Mouse (Mus musculus) liver, embryonic 14.5 days (tissue): Measurements from ENCODE around the gene D330045A20Rik. TPM values are rescaled to one million over a fixed set of nuclear protein-coding genes. Genes with fewer than 3 reads are reported as not detected.

Experiments
- ATAC-seq: fragments of 200-750 bp; cut with Nextera tagmentation; 2 replicates; pipeline ENCODE4 v1.8.0; 2017; ENCODE audit warnings: moderate number of reproducible peaks, mild to moderate bottlenecking, moderate library complexity; ENCODE audit not compliant: insufficient read depth
- DNase-seq, 3 experiments: peaks; one replicate each; pipeline ENCODE4 v3.0.0-alpha.2; 2012 to 2013; ENCODE audit warnings: low read depth in 3 of 3, low spot score in 3 of 3
- H3K27ac ChIP-seq: fragments of 300-500 bp; sonication (generic); 2 replicates; pipeline ENCODE4 v1.5.1; 2014; ENCODE audit warnings: moderate library complexity, mild to moderate bottlenecking, control low read depth, inconsistent platforms
- H3K27me3 ChIP-seq: fragments of 300-500 bp; sonication (generic); 2 replicates; pipeline ENCODE4 v1.6.1; 2014; ENCODE audit warnings: mild to moderate bottlenecking, low read length, moderate library complexity; ENCODE audit not compliant: control insufficient read depth, insufficient read depth
- H3K36me3 ChIP-seq: fragments of 300-500 bp; sonication (generic); replicated peaks from 2 replicates; pipeline ENCODE4 v1.6.1; 2014; ENCODE audit warnings: low read depth; ENCODE audit not compliant: control insufficient read depth, insufficient read depth
- H3K4me1 ChIP-seq, 2 experiments: fragments of 200-500 bp in 1 of 2; fragments of 300-500 bp in 1 of 2; sonication (generic) in 1 of 2; replicated peaks; 2 replicates each; pipeline ENCODE4 v1.6.1; 2012 to 2014; ENCODE audit warnings: antibody characterized with exemption in 1 of 2, inconsistent platforms in 1 of 2, low read length in 1 of 2; ENCODE audit not compliant: control insufficient read depth in 2 of 2, insufficient read depth in 2 of 2
- H3K4me2 ChIP-seq: fragments of 300-500 bp; sonication (generic); 2 replicates; pipeline ENCODE4 v1.6.1; 2014; ENCODE audit warnings: low read depth, mild to moderate bottlenecking, control low read depth, moderate library complexity
- H3K4me3 ChIP-seq, 2 experiments: fragments of 200-500 bp in 1 of 2; fragments of 300-500 bp in 1 of 2; sonication (generic) in 1 of 2; 2 replicates each; pipeline ENCODE4 v1.5.1; 2012 to 2014; ENCODE audit warnings: low read depth in 2 of 2, low read length in 2 of 2, mild to moderate bottlenecking in 2 of 2, control low read depth in 1 of 2, inconsistent platforms in 1 of 2, moderate library complexity in 1 of 2; ENCODE audit not compliant: insufficient read depth in 1 of 2
- H3K9ac ChIP-seq: fragments of 300-500 bp; sonication (generic); replicated peaks from 2 replicates; pipeline ENCODE4 v1.6.1; 2014; ENCODE audit warnings: mild to moderate bottlenecking, control low read depth, moderate library complexity
- H3K9me3 ChIP-seq: fragments of 300-500 bp; sonication (generic); 2 replicates; pipeline ENCODE4 v1.6.1; 2016; ENCODE audit warnings: low read length, mixed read lengths; ENCODE audit not compliant: control insufficient read depth
- CTCF ChIP-seq: IDR thresholded peaks from 2 replicates; pipeline ENCODE4 v1.5.1; 2016; ENCODE audit warnings: antibody characterized with exemption, low read depth, control low read depth
- EP300 ChIP-seq: IDR thresholded peaks from 2 replicates; pipeline ENCODE4 v1.6.1; 2016; ENCODE audit warnings: antibody characterized with exemption, low read depth
- WGBS: fragments of 180-500 bp; shearing (Covaris S2); extraction: QIAGEN DNeasy Blood & Tissue Kit; methylation state at CpG from one replicate; pipeline ENCODE4 v1.1.7; 2014; ENCODE audit not compliant: insufficient replicate concordance; 5-methylcytosine and 5-hydroxymethylcytosine counted together
- polyA plus RNA-seq, 2 experiments: library from polyadenylated mRNA; depleted of rRNA in 1 of 2; stranded (reverse) in 1 of 2; unstranded in 1 of 2; fragments of >200 nt; fragmentation: Nextera tagmentation in 1 of 2; extraction: Ambion mirVana in 1 of 2; gene quantifications; 2 replicates each; pipeline versions ENCODE4 v1.2.1 to v1.2.3; 2012 to 2014

D330045A20Rik gene
- polyA plus RNA-seq, 2 experiments: 0.46 to 1.2 TPM

DNA sequence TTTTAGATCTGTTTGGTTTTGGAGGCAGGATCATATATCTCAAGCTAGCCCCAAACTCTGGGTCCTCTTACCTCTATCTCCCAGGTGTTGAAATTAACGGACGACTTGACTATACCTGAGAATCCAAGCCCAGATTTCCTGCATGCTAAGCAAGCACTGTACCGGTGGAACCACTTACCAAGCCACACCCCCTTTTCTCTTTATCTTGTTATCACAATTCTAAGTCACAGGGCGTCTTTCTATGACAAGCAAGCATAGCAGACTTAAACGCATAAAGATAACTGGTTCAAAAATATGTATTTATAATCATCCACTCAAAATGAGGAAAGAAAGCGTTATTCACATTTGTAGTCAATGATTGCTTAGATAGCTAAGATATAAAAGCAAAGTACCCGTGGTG lies 1.9 kb downstream of the D330045A20Rik start:
- Histone ChIP-seq H3K27me3 (no peaks in the 10 kb centered on the region), H3K9me3 (no peaks in the 10 kb centered on the region), H3K36me3 (no peaks in the 10 kb centered on the region), H3K4me3 (no peak overlapping the region), H3K4me1 (no peaks in the 10 kb centered on the region; a peak in 1 of 4 replicates), H3K9ac (no peak overlapping the region), H3K27ac (no peak overlapping the region), H3K4me2 (no peak overlapping the region)
- no peak for TF ChIP-seq EP300
- TF ChIP-seq CTCF: no peak
- ATAC-seq: no peak
- DNase-seq: no peak
- WGBS: 33% methylated on average over 7 of the region's 7 CpGs

- DNase-seq: no peak
- TF ChIP-seq CTCF (no peak), EP300 (no peak)
- no peak for ATAC-seq
- Histone ChIP-seq H3K9ac (no peak overlapping the region), H3K36me3 (no peaks in the 10 kb centered on the region), H3K27ac (no peak overlapping the region), H3K4me1 (no peaks in the 10 kb centered on the region; a peak in 1 of 4 replicates), H3K27me3 (no peaks in the 10 kb centered on the region), H3K9me3 (no peaks in the 10 kb centered on the region), H3K4me2 (no peak overlapping the region), H3K4me3 (no peak overlapping the region)
- WGBS: 52% methylated on average over 1 of the region's 1 CpGs
Measured at GRCm38 (mm10) chrX:139484974-139485373, 4.8 kb downstream of the D330045A20Rik start.

DNA sequence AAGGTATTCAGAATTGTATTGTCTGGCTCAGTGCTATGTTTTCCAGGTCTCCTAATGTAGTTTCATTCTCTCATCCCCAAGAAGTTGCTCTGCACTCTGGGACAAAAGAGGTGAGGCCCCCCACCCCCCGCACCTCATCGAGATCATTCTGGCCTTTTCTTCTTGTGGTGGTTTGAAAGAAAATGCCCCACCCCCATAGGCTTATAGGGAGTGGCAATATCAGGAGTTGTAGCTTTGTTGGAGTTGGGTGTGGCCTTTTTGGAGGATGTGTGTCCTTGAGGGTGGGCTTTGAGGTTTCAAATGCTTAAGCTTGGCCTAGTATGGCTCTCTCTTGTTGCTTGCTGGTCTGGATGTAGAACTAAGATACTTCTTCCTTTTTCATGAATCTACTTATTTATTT lies 36.0 kb downstream of the D330045A20Rik start:
- no peak overlapping the region for H3K27ac ChIP-seq
- ATAC-seq: no peak
- TF ChIP-seq CTCF (no peak), EP300 (no peak)
- no peak for DNase-seq
- H3K4me1 ChIP-seq: 0 out of 4 replicates have a peak, but pooled peaks cover 0 to 1% of the 10 kb centered on the region in 2 experiments
- H3K9ac ChIP-seq: no peak overlapping the region
- H3K36me3 ChIP-seq: no peaks in the 10 kb centered on the region
- no peak overlapping the region for H3K4me2 ChIP-seq
- 49% methylated on average over 2 of the region's 2 CpGs for WGBS
- H3K27me3 ChIP-seq: no peaks in the 10 kb centered on the region
- no peaks in the 10 kb centered on the region for H3K9me3 ChIP-seq
- H3K4me3 ChIP-seq: no peak overlapping the region

DNA sequence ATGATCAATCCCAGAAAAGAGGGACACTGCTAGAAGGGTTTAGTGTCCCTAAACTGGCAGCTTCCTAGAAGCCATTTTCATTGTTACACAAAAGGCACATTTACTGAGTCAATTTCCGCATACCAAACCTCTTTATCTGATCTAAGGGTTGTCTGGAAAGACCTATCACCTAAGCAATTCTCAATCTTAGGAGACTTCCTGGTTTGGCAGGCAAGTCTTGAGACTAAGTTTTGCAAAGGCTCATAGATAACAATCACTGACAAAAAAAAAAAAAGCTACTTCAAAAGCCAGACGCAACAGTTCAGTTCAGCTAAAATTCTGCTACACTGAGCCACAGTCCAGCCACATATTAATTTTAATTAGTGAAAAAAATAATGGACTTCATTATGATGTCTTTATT lies 39.1 kb downstream of the D330045A20Rik start:
- H3K27ac ChIP-seq: no peak overlapping the region
- no peak overlapping the region for H3K9ac ChIP-seq
- no peak overlapping the region for H3K4me2 ChIP-seq
- no peak overlapping the region for H3K4me3 ChIP-seq
- 70% methylated on average over 2 of the region's 2 CpGs for WGBS
- no peaks in the 10 kb centered on the region for H3K27me3 ChIP-seq
- H3K4me1 ChIP-seq: 0 out of 4 replicates have a peak, but pooled peaks cover 0 to 2% of the 10 kb centered on the region in 2 experiments
- H3K36me3 ChIP-seq: no peaks in the 10 kb centered on the region
- H3K9me3 ChIP-seq: no peaks in the 10 kb centered on the region
- DNase-seq: no peak
- ATAC-seq: no peak
- no peak for TF ChIP-seq CTCF
- no peak for TF ChIP-seq EP300

DNA sequence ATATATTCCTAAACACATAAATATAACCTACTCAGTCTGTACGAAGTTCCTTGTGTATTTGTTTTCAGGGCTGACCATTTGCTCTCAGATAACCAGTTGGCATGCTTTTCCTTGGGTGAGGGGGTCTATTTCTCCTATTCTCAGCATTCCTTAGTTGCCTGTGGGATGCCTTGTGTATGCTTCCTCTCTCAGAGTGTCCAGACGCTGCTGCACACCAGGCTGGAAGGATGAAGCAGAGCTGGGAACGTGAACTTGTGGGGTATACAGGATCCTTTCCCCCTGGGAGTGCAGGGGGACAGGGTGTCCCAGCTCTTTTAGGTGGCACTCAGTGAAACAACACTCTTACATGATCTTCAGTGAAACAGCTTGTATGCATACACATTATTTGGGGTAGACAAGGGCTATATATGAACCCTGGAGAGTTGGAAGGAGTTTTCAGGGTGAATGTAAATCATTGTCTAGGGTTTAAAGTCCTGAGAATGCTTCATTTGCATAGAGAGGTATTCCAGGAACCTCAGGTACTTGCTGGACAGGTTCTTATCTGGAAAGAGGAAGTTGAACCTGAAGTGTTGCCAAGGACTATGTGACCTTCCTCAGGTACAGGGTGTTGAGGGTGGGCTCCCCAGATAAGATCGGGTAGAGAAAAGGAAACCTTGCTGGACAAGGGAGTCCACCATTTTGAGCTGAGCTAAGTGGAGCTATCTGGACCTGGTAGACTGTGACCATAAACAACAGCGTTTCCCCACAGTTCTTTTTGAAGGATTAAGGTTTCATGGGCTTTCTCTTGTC lies 44.3 kb downstream of the D330045A20Rik start:
- H3K36me3 ChIP-seq: no peaks in the 10 kb centered on the region
- WGBS: 49% methylated on average over 5 of the region's 5 CpGs
- H3K9me3 ChIP-seq: no peaks in the 10 kb centered on the region
- no peak overlapping the region for H3K4me2 ChIP-seq
- H3K27ac ChIP-seq: no peak overlapping the region
- no peak overlapping the region for H3K9ac ChIP-seq
- DNase-seq (no peak), ATAC-seq (no peak)
- no peak overlapping the region for H3K4me3 ChIP-seq
- H3K27me3 ChIP-seq: no peaks in the 10 kb centered on the region
- peaks cover 0 to 18% of the 10 kb centered on the region in 2 experiments for H3K4me1 ChIP-seq
- no peak for TF ChIP-seq CTCF
- TF ChIP-seq EP300: no peak
